Mouse (Mus musculus): ENCODE measurements at regions not wholly inside any gene's neighbourhood (a gene's known extent, or its start where the extent isn't known, plus 50 kb on each side); places are given as distances from the start of the nearest gene placed in this dataset.
A peak's percentile ranks its signal among the peaks of the same experiment; 100 is the strongest.

DNA sequence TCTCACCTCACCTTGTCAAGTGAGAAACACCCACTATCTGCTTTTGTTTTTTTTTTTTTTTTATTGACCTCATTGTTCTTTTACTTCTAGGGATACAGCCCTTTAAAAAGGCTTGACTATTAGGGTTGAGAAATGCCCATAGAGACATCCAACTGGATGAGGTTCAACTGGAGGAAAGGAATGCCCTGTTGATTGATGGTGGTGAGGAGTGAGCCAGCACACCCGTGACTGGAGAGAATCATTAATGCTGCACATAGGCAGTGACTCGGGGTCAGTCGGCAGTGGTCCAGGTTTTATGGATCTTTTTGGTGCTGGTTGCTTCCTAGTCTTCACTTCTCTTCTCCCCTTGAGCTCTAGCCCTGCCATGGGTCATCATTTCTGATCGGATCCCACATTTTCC lies 82.9 kb upstream of the Cryz start:
- no peak for DNase-seq (ENCODE audit: low read depth)

DNA sequence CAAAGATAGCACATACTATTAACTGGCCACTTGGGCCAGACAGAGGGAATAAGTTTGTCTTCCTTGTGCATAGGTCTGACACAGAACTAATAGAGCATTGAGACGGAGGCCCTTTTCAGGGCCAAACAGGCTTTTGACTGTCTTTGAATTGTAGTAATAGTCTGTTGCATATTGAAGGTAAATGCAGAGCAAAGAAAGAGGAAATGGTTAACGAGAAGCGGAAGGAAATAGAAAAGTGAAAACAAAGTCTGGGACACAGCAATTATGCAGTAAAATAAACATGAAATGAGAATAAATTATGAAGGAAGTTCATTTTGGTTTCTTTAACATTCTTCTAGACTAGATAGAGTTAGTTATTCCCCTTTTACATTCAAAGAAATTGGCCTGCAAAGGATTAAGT lies 86.4 kb upstream of the Cryz start:
- no peak for DNase-seq (ENCODE audit: low read depth)

DNA sequence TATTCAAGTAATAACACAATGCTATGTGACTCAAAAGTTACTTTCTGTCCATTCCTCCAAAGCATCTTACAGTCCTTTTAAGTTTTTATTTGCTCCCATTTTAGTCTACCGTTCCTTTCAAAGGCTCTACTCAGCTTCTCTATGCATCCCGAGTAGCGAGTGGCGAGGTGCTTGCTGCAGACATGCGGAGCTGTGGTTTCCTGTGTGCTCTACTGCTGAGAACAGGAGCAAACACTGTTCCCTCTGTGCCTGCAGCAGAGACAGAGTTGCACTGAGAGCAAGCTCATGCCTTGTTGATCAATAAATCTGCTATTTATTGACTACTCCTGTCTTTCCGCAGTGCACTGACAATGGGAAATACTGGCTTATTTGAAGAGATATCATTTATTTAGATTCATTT lies 87.1 kb upstream of the Cryz start:
- peak; percentile 9 for DNase-seq (ENCODE audit: low read depth)

DNA sequence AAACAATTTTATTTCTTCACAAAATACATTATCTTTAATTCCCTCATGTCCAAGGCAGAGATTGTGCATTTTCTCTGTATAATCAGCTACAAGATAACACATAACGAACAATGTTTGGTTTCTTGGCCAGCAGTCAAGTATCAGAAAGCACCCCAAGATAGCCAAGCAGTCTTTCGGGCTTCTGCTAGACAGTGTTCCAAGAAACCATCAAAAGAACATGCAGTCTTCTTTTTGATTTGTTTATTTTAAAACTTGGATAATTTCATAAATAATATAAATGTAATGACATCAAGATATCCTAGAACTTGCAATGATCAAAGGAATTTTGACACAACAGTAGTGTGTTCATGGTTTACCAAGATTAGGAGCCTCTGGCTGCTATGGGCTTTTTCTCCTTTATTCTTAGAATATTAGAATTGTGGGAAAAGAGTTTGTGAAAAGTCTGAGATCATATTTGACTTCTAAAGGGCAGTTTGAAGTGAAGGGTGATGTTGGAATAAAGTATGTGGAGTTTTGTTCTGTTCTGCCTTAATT lies 103.1 kb upstream of the Cryz start:
- no peak for DNase-seq (ENCODE audit: low read depth)

DNA sequence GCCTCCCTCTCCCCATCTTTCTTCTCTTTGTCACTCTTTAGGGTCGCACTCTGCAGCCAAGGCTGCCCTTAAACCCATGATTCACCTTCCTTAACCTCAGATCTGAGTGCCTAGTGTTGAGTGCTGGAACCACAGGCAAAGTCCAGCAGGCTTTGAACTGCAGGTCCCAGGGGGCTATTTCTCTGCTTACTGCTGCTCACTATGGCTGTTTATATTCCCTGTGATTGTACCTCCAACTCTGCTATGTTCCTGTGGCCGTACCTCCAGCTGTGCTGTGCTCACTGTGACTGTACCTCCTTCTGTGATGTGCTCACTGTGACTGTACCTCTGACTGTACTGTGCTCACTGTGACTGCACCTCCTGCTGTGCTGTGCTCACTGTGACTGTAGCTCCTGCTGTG lies 124.1 kb upstream of the Cryz start:
- DNase-seq (ENCODE audit: low read depth), result no peak

DNA sequence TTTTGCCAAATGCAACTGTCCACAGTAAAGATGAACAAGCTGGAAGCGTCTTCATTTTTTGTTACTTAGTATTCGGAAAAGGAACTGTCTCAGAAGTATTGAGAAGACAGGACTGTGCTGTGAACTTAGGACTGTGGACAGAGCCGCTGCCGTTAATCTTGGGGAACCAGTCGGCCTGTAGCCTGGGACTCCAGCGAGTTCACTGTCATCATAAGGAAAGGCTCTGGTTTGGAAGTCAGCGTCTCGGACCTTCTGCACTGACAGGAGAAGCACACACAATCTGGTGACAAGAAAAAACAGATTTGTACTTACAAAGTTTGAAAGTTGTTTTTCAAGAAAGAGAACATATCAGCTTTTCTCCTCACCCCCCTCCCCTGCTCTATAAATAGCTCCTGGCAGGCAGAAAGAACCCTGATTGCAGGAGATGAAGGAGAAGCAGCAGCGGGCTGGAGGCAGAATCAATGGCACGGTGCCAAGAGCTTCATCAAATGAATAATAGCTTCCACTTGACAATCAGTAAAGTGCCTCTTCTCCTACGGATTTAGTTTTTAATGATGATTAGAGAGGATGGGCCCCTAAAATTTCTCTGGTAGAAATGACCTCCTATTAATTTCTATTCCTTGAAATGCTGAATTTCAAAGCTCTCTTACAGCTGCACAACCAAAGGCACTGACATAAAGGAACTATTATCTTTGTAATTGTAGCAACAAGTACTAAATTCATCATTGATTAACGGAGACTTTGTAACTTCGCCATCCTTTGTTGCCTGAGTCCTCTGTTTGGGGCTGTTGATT lies 128.7 kb upstream of the Cryz start:
- no peak for DNase-seq (ENCODE audit: low read depth)

DNA sequence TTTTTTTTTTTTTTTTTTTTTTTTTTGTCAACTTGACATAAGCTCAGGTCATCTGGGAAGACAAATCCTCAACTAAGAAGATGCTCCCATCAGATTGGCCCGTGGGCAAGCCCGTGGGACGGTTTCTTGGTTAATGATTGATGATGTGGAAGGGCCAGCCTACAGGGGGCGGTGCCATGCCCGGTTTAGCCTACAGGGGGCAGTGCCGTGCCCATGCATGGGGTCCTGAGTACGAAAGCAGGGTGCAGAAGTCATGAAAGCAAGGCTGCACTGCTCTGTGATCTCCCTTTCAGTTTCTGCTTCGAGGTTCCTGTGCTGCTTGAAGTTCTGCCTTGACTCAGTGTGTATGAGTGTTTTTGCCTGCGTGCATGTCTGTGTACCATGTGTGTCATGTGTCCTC lies 127.7 kb upstream of the Lhx8 start:
- DNase-seq (ENCODE audit: low read depth), result peak; percentile 1

DNA sequence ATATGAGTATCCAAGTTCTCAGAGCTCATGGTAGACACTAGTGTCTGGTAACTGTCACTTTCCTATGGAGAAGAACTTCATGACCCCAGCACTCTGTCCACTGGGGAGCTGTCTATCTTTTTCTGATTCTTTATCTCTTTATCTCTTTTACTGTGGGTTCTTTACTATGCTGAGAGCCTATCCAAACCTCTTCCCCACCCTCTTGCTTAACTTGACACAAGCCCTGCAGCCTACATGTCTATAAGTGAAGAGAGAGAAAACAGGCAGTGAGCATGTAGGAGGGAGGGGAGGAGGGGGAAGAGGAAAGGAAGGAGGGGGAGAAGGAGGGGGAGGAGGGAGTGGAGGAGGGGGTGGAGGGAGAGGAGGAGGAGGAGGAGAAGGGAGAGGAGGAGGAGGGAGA lies 122.6 kb upstream of the Lhx8 start:
- DNase-seq (ENCODE audit: low read depth), result no peak

DNA sequence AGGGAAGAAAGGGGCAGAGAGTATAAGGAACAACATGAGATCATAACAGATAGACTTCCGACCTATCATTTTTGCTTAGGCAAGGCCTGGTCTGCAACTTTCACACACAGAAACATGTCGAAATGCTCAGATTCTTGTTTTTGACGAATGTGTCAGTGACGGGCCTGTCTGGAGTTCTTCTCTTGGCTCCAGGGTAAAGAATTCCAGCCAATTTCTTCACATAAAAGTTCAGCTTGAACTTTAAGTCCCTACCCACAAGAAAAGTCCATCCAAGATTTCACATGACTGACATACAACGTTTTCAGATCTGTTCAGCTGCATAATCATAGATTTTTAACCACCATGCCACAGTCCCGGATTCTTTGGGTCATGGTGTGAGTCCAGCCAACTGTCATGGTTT lies 122.1 kb upstream of the Lhx8 start:
- DNase-seq (ENCODE audit: low read depth), result no peak

DNA sequence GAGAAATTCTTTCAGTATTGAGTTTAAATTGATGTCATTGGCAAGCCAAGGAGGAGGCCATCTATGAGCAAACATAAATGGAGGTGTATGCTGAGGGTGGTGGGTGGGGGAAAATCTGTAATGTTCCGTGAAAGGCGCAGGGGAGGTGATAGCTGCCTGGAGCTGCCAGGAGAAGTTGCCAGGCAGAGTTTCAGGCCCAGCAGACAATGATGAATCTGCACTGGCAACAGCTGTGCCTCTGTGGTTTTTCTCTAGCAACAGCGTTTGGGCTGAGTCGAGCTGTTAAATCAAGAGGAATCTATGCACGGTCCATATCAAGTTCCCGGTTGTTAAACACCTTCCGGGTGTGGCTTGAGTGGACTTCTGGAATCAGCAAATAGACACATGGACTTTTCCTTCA lies 120.7 kb upstream of the Lhx8 start:
- no peak for DNase-seq (ENCODE audit: low read depth)

DNA sequence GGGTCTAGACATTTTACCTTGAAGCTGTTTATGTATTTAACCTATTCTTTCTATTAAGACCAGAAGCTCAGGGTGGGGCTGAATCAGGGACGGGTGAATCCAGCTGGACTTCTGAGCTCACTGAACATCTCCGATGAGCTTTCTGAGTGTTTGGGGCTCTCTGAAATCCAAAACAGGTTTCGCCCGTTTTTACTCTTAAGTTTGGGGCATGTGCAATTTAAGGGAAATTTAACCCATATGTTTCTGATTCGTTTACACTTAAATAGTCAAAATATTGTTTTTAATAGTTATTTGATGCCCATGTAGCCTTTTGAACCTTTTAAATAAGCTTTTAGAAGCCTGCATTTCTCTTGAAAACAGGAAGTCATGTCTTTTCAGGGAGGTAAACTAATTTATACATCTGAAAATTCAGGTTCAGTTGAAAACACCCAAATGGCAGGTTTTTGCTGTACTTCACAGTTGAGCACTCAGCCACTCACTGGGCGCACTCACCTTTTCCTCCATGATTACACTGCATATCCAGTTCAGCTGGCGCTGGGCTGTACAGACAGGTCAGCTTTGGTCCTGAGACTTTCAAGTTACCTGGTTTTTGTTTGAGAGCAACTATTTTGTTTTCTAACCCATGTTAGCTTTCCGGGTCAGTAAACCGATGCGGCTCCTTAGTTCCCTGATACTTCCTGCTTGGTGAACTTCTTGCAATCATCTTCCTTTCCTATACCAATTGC lies 113.1 kb upstream of the Lhx8 start:
- no peak for DNase-seq (ENCODE audit: low read depth)

DNA sequence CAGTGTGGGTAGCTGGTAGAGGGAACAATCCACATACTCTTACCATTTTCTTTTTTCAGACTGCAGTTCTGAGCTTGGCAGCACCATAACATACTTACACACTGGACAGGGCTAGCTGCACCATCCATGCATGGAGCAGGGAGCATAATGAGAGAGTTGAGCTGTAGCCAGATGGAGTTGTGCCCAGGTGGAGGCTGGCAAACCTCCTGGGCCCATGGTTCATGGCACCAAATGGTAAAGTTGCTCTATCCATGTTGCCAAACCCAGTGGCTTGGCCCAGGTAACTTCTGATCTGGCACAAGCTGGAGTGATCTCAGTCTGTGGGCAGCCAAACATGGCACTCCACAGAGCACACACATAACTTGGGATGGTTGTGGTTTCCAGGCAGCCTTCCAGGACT lies 111.0 kb upstream of the Lhx8 start:
- DNase-seq (ENCODE audit: low read depth), result no peak

DNA sequence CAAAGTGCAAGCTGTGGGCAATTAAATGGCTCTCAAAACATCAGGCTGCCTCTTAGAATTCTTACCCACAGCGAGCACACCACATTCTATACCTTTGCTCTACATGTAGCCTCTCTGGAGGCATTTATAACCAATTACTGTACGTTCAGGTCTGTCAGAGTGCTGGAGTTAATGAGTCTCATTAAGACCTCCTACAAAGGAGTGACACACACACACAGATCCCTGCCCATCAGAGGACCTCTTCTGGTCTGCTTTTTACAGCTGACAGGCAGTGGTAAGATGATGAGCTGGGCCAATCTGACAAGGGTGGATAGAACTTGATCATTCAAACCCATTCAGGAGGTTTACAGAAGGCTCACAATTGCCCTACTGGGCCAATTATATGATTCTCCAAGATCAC lies 110.4 kb upstream of the Lhx8 start:
- no peak for DNase-seq (ENCODE audit: low read depth)

DNA sequence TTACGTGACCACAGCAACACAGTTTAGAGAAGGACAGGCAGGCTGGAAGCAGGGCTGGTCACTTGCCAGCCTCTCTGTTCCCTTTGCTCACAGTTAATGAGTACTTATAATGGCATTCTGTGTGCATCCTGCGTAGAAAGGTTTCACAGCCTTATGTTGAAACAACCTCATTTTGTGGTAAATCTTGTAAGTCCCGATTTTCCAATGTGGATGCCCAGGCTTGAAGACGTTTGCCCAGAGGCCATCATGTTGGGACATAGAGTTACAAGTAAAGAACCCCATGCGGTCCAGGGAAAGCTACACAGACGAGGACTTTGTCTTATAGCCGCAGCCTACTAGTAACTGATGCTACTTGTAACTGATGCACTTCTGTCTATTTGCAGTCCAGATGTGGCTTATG lies 100.4 kb upstream of the Lhx8 start:
- no peak for DNase-seq (ENCODE audit: low read depth)

DNA sequence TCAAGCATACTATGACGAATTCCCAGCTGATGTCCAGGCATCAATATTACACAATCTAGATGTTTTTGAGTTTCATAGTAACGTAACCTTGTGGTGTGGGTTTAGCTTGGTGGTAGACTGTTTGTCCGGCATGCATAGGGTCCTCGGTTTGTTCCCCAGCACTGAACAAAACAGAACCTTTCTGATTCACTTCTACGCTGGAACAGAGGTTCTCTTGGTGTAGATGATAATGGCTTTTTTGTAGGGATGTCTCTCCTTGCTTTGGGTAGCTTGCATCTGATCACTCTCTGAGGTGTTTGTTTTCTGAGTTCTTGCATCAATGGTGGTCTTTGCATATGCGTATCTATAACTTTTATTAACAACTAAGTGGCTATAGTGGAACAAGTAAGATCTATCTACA lies 99.2 kb upstream of the Lhx8 start:
- DNase-seq (ENCODE audit: low read depth), result no peak

DNA sequence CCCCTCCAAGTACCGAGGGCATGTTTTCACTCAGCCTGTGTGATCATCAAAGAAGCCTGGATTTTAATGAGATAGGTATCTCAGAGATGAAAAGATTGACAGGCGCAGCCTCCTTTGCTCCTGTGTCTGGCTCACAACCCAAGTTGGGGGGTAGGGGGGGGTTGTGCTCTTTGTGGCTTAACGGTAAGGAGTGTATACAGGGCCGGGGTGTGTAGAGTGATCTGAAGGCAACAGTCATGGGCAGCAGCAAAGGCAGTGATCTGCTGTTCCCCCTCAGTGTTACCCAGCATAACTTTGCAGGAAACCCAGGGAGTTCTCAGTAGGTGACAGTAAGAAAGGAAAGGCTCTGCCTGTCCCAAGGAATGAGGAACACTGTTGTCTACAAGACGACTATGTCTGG lies 94.1 kb upstream of the Lhx8 start:
- DNase-seq (ENCODE audit: low read depth), result no peak

DNA sequence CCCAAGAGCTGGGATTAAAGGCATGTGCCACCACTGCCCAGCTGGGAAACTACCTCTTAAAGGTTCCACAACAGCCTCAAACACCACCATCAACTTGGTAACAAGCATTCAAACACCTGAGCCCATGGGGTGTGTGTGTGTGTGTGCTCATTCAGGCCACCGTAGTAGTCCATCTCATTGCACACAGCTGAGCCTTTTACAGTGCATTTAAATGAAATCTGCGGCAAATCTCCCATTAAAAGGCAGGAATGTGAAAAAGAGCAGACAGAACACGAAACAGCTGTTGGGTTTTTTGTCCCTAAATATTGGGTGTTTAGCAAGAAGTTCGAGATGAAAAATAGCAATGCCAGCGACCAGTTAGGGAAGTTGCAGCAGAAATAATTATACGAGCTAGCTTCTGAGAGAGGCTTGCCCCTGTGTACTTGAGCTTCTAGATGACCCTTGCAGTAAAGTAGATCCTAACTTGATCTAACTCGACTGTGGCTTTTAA lies 91.0 kb upstream of the Lhx8 start:
- no peak for DNase-seq (ENCODE audit: low read depth)

DNA sequence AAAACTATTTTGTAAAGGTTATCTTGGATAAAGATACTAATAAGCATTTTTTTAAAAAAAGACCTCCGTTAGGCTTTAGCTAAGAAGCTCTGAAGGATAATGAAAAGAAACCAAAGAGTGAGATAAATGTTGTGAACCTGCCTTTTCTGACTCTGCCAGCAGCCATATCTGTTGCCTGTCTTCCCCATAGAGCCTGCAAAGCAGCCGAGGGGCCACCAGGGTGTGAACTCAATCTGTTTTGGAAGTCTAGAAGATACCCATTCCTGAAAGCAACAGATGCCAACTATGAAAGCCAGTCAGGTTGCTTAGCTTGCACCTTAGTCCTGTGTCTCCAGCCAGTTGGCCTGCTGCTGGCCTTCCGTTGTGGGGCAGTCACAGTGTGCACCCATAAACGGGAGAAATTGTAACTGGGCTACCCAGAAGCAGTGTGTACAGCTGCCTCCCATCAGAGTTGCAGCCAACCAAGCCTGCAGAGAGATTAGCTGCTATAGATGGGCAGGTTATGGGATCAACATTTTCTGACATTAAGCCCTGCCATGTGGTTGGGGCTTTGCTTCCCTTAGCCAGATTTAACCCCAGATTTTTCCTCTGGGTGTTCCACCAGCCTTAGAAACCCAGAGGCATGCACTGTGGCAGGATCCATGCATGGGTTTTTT lies 87.8 kb upstream of the Lhx8 start:
- DNase-seq (ENCODE audit: low read depth), result no peak

DNA sequence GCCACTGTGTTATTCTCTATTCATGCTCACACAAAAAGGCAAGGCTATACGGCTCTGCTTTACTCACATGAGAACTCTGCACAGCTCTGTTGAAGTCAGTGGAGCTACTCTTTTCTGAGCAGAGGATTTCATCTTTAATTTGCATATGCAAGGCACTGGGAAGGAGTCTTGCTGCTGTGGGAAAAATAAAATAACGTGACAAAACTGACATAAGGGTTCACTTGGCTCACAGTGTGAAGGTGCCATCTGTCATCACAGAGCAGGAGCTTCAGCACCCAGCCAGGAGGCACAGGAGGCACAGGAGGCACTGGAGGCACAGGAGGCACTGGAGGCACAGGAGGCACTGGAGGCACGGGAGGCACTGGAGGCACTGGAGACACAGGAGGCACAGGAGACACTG lies 83.9 kb upstream of the Lhx8 start:
- DNase-seq (ENCODE audit: low read depth), result no peak

DNA sequence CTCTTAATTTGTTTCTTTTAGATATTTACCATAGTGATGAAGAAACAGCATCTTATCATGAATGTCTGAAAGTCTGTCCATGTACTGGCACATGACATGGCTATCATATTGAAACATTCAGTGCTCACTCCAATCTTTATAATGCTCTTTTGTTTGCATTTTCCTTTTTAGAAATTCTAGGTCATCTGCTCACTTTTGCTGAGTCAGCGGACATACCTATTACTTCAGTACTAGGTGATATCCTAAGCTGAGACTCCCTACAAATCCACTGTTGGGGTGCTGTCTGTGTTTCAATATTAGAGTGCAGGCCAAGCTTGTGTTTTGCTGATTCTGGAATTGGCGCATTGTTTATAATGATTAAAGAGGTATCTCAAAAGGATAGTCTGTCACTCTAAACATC lies 79.8 kb upstream of the Lhx8 start:
- DNase-seq (ENCODE audit: low read depth), result no peak

DNA sequence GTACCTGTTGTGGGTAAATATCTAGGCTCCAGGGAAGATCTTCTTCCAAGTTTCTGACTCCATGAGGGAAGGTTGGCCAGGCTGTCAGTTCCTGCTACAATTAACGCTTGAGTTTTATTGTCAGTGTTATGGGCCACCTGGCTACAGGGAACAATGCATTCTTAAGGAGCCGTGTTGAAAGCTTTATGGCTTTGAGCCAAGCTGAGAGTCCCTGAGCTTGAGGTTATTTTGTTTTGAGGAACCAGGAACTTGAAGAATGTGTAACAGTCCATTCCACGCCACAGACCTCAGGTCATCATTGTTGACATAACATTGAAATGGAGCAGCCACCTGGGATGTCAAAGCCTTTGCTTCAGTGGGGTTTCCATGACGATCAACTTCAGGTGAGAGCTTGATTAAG lies 71.6 kb upstream of the Lhx8 start:
- no peak for DNase-seq (ENCODE audit: low read depth)

DNA sequence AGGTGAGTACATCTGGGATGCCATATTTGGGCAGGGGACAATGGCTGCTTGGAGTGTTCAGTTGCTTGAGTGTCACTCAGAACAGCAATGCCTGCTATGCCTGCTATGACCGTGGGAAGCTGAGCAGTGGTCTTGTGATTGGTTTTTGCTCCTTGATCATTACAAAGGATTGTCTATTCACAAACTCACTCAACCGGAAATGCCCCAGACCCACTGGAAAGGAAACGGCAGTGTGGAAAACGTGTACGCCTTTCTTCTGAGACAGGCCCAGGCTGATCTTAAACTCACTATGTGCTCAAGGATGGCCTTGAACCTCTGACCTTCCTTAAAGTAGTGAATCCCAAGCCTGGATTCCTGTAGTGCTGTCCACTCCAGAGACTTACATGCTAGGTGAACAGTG lies 63.2 kb upstream of the Lhx8 start:
- no peak for DNase-seq (ENCODE audit: low read depth)

DNA sequence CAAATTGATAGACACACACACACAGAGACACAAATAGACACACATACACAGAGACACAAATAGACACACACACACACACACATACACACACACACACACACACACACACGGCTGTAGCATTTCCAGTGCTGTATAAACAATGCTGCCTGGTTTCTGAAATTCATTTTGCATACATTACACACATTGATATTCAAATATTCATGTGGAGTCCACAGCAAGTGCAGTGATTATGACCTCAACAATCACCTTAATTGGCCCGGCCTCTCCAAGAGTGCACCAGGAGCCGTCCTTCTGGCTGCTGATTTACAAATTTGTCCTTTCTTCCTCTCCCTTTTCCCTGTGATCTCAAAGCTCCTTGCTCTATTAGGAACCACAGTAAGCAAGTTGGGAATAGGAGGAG lies 61.2 kb upstream of the Lhx8 start:
- DNase-seq (ENCODE audit: low read depth), result no peak
